Mouse (Mus musculus): ENCODE results near the gene Plin2. TPM values are rescaled to one million over a fixed set of nuclear protein-coding genes. Genes with fewer than 3 reads are reported as not detected.

Plin2 gene
- 10 to 100 TPM; 29.0 to 29.7 TPM for polyA plus RNA-seq (2017; shearing (Covaris generic))

GRCm38 (mm10) chr4:86669780-86670201, at the start of gene Plin2:
Gene Plin2 (minus strand): TSS chr4:86670060.
- peak; percentile 79 for ATAC-seq

- ATAC-seq: no peak
These were observed 49.2 kb upstream of the Plin2 start for GRCm38 (mm10) chr4:86718878-86719577.

GRCm38 (mm10) chr4:86717176-86717575, 47.3 kb upstream of the Plin2 start:
- ATAC-seq: no peak

- ATAC-seq: no peak
These were observed 45.5 kb upstream of the Plin2 start for GRCm38 (mm10) chr4:86715341-86715740.

- ATAC-seq: peak; percentile 66
These were observed 43.7 kb upstream of the Plin2 start for GRCm38 (mm10) chr4:86713518-86713917.

- ATAC-seq: peak; percentile 75
These were observed 42.9 kb upstream of the Plin2 start for GRCm38 (mm10) chr4:86712751-86713195.

- ATAC-seq: no peak
These were observed 40.9 kb upstream of the Plin2 start for GRCm38 (mm10) chr4:86710666-86711215.

GRCm38 (mm10) chr4:86710034-86710650, 40.3 kb upstream of the Plin2 start:
- no peak for ATAC-seq

GRCm38 (mm10) chr4:86708801-86709200, 38.9 kb upstream of the Plin2 start:
- ATAC-seq: no peak

- no peak for ATAC-seq
These were observed 29.5 kb upstream of the Plin2 start for GRCm38 (mm10) chr4:86699161-86699865.

- peak; percentile 86 for ATAC-seq
These were observed 27.0 kb upstream of the Plin2 start for GRCm38 (mm10) chr4:86696890-86697289.

GRCm38 (mm10) chr4:86695081-86695480, 25.2 kb upstream of the Plin2 start:
- no peak for ATAC-seq

GRCm38 (mm10) chr4:86692931-86693330, 23.1 kb upstream of the Plin2 start:
- no peak for ATAC-seq

GRCm38 (mm10) chr4:86691290-86691689, 21.4 kb upstream of the Plin2 start:
- no peak for ATAC-seq

GRCm38 (mm10) chr4:86690768-86691167, 20.9 kb upstream of the Plin2 start:
- no peak for ATAC-seq

GRCm38 (mm10) chr4:86690194-86690593, 20.3 kb upstream of the Plin2 start:
- peak; percentile 60 for ATAC-seq

GRCm38 (mm10) chr4:86689056-86689735, 19.3 kb upstream of the Plin2 start:
- ATAC-seq: no peak

- ATAC-seq: no peak
These were observed 16.7 kb upstream of the Plin2 start for GRCm38 (mm10) chr4:86686564-86686963.

- ATAC-seq: no peak
These were observed 16.1 kb upstream of the Plin2 start for GRCm38 (mm10) chr4:86686009-86686366.

GRCm38 (mm10) chr4:86685231-86686008, 15.6 kb upstream of the Plin2 start:
- ATAC-seq: no peak

- ATAC-seq: no peak
These were observed 14.9 kb upstream of the Plin2 start for GRCm38 (mm10) chr4:86684806-86685205.

GRCm38 (mm10) chr4:86683746-86684145, 13.9 kb upstream of the Plin2 start:
- no peak for ATAC-seq

All from CD4-positive, CD25-positive, alpha-beta regulatory T cell, adult 4 months (primary cell).